Mouse (Mus musculus) neural tube, embryonic 15.5 days (tissue): ENCODE measurements at regions not wholly inside any gene's neighbourhood (a gene's known extent, or its start where the extent isn't known, plus 50 kb on each side); places are given as distances from the start of the nearest gene placed in this dataset.

ENCODE experiments used
- ATAC-seq: fragments of 200-750 bp; cut with Nextera tagmentation; 2 replicates; pipeline ENCODE4 v1.8.0; 2017; ENCODE audit warnings: mild to moderate bottlenecking, moderate TSS enrichment, moderate library complexity; ENCODE audit not compliant: low FRiP score
- H3K27ac ChIP-seq: fragments of 300-500 bp; sonication (generic); replicated peaks from 2 replicates; pipeline ENCODE4 v1.5.1; 2015; ENCODE audit warnings: mild to moderate bottlenecking, inconsistent platforms
- H3K27me3 ChIP-seq: fragments of 300-500 bp; sonication (generic); replicated peaks from 2 replicates; pipeline ENCODE4 v1.6.1; 2015; ENCODE audit warnings: inconsistent platforms
- H3K36me3 ChIP-seq: fragments of 300-500 bp; sonication (generic); 2 replicates; pipeline ENCODE4 v1.6.1; 2015; ENCODE audit warnings: inconsistent platforms
- H3K4me1 ChIP-seq: fragments of 300-500 bp; sonication (generic); 2 replicates; pipeline ENCODE4 v1.6.1; 2015; ENCODE audit warnings: inconsistent platforms
- H3K4me2 ChIP-seq: fragments of 300-500 bp; sonication (generic); 2 replicates; pipeline ENCODE4 v1.6.1; 2015; ENCODE audit warnings: inconsistent platforms, mild to moderate bottlenecking, moderate library complexity
- H3K4me3 ChIP-seq: fragments of 300-500 bp; sonication (generic); replicated peaks from 2 replicates; pipeline ENCODE4 v1.5.1; 2015; ENCODE audit warnings: mild to moderate bottlenecking, inconsistent platforms
- H3K9ac ChIP-seq: fragments of 300-500 bp; sonication (generic); replicated peaks from 2 replicates; pipeline ENCODE4 v1.6.1; 2015; ENCODE audit warnings: mild to moderate bottlenecking, inconsistent platforms
- H3K9me3 ChIP-seq: fragments of 300-500 bp; sonication (generic); replicated peaks from 2 replicates; pipeline ENCODE4 v1.6.1; 2016; ENCODE audit warnings: inconsistent platforms
- WGBS: fragments of 180-500 bp; shearing (Covaris S2); methylation state at CpG from one replicate; pipeline ENCODE4 v1.1.7; 2015; ENCODE audit warnings: mixed read lengths; 5-methylcytosine and 5-hydroxymethylcytosine counted together

GRCm38 (mm10) chr6:34246512-34246911 lies 69.6 kb upstream of the Slc35b4 start:
- no peak overlapping the region for H3K4me3 ChIP-seq
- H3K27ac ChIP-seq, result no peak overlapping the region
- 86% methylated on average over 4 of the region's 4 CpGs for WGBS
- no peaks in the 10 kb centered on the region for H3K9me3 ChIP-seq
- no peak for ATAC-seq
- peaks cover 3% of the 10 kb centered on the region; the same call in 1 of the 2 replicates for H3K4me1 ChIP-seq
- H3K4me2 ChIP-seq, result no peak overlapping the region
- H3K27me3 ChIP-seq, result no peaks in the 10 kb centered on the region
- no peak overlapping the region for H3K9ac ChIP-seq
- no peaks in the 10 kb centered on the region for H3K36me3 ChIP-seq

- no peaks in the 10 kb centered on the region for H3K36me3 ChIP-seq
- H3K4me3 ChIP-seq, result no peak overlapping the region
- no peaks in the 10 kb centered on the region for H3K9me3 ChIP-seq
- 86% methylated on average over 3 of the region's 3 CpGs for WGBS
- no peak overlapping the region for H3K27ac ChIP-seq
- no peak overlapping the region for H3K4me2 ChIP-seq
- peaks cover 3% of the 10 kb centered on the region; the same call in 1 of the 2 replicates for H3K4me1 ChIP-seq
- no peak overlapping the region for H3K9ac ChIP-seq
- H3K27me3 ChIP-seq, result no peaks in the 10 kb centered on the region
- ATAC-seq, result no peak
Observed at GRCm38 (mm10) chr6:34243001-34243400, 66.1 kb upstream of the Slc35b4 start.

GRCm38 (mm10) chr6:34242486-34242885 lies 65.6 kb upstream of the Slc35b4 start:
- WGBS, result 32% methylated on average over 9 of the region's 9 CpGs
- Histone ChIP-seq H3K36me3 (no peaks in the 10 kb centered on the region), H3K4me3 (no peak overlapping the region), H3K4me2 (peak overlapping the region; percentile 23), H3K27ac (no peak overlapping the region), H3K27me3 (no peaks in the 10 kb centered on the region), H3K9me3 (no peaks in the 10 kb centered on the region), H3K9ac (no peak overlapping the region), H3K4me1 (peaks cover 3% of the 10 kb centered on the region; the same call in 1 of the 2 replicates)
- no peak for ATAC-seq

GRCm38 (mm10) chr6:34235132-34235531 lies 58.2 kb upstream of the Slc35b4 start:
- H3K9ac ChIP-seq, result no peak overlapping the region
- no peaks in the 10 kb centered on the region for H3K27me3 ChIP-seq
- H3K4me1 ChIP-seq, result peaks cover 13% of the 10 kb centered on the region
- H3K9me3 ChIP-seq, result no peaks in the 10 kb centered on the region
- H3K27ac ChIP-seq, result no peak overlapping the region
- no peak for ATAC-seq
- H3K4me3 ChIP-seq, result no peak overlapping the region
- no peak overlapping the region for H3K4me2 ChIP-seq
- 24% methylated on average over 10 of the region's 10 CpGs for WGBS
- no peaks in the 10 kb centered on the region for H3K36me3 ChIP-seq

GRCm38 (mm10) chr6:34234443-34235020 lies 57.6 kb upstream of the Slc35b4 start:
- H3K36me3 ChIP-seq, result no peaks in the 10 kb centered on the region
- H3K4me3 ChIP-seq, result no peak overlapping the region
- H3K9ac ChIP-seq, result no peak overlapping the region
- H3K27ac ChIP-seq, result 0 out of 2 replicates have a peak overlapping the region, but pooled peaks have one; percentile 23
- H3K4me1 ChIP-seq, result peaks cover 13% of the 10 kb centered on the region
- 71% methylated on average over 5 of the region's 5 CpGs for WGBS
- H3K27me3 ChIP-seq, result no peaks in the 10 kb centered on the region
- no peaks in the 10 kb centered on the region for H3K9me3 ChIP-seq
- no peak overlapping the region for H3K4me2 ChIP-seq
- ATAC-seq, result no peak

- H3K4me3 ChIP-seq, result no peak overlapping the region
- no peaks in the 10 kb centered on the region for H3K36me3 ChIP-seq
- ATAC-seq, result peak; percentile 52; the same call in 1 of the 2 replicates
- peak overlapping the region; percentile 26; the same call in 1 of the 2 replicates for H3K4me2 ChIP-seq
- no peaks in the 10 kb centered on the region for H3K9me3 ChIP-seq
- 23% methylated on average over 13 of the region's 13 CpGs for WGBS
- H3K27ac ChIP-seq, result peak overlapping the region; percentile 11; the same call in 1 of the 2 replicates
- H3K4me1 ChIP-seq, result peaks cover 13% of the 10 kb centered on the region
- H3K9ac ChIP-seq, result no peak overlapping the region
- no peaks in the 10 kb centered on the region for H3K27me3 ChIP-seq
Observed at GRCm38 (mm10) chr6:34230768-34231381, 54.0 kb upstream of the Slc35b4 start.

- ATAC-seq, result no peak
- H3K4me3 ChIP-seq, result no peak overlapping the region
- H3K9ac ChIP-seq, result no peak overlapping the region
- H3K4me2 ChIP-seq, result no peak overlapping the region
- H3K36me3 ChIP-seq, result no peaks in the 10 kb centered on the region
- no peaks in the 10 kb centered on the region for H3K9me3 ChIP-seq
- peaks cover 10% of the 10 kb centered on the region; the same call in 1 of the 2 replicates for H3K4me1 ChIP-seq
- no peaks in the 10 kb centered on the region for H3K27me3 ChIP-seq
- H3K27ac ChIP-seq, result no peak overlapping the region
- WGBS, result 78% methylated on average over 4 of the region's 4 CpGs
Observed at GRCm38 (mm10) chr6:34227131-34227530, 50.2 kb upstream of the Slc35b4 start.
